Comparison of ENCODE assay signal across 25 mouse cellular contexts in the genomic region with DNA sequence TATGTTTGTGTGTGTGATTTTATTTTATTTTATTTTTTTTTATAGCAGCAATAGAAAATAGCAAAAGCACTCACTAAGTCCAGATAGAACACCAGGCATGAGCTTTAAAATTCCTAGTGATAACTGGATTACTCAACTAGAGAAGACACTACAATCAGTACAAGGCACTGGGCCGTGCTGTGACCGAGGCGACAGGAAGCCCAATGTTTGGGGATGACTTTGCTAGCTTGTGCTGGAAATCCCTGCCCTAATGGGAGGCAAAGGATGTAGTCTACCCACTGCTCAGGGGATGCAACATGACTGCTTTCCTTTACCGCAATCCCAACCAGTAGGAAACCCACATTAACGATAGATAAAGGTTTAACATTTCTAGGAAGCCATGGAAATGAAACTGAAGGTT.
"Had no signal": no experiment of that assay in that cellular context is flagged by ENCODE, and none has a peak within 500 bp of the region (broad histone marks: within the 10 kb centered on the region; RNA-seq: fewer than 3 reads in every experiment).

No protein-coding gene starts in this region.

- DNase-seq: gastrocnemius, postnatal 14 days; gastrocnemius, postnatal 36 days; heart, adult 18-20 months; heart, postnatal 10 days; heart, postnatal 4 days; kidney, adult 18-20 months; kidney, adult 8-10 months; kidney, postnatal 10 days; kidney, postnatal 36 days; liver; liver, embryonic 13.5 days; liver, postnatal 0 days had no signal

- H3K27me3 ChIP-seq: heart, embryonic 12.5 days; hindbrain, embryonic 12.5 days; intestine, embryonic 15.5 days; limb, embryonic 12.5 days; liver, embryonic 13.5 days; liver, embryonic 15.5 days had no signal

- ATAC-seq: hindbrain, embryonic 16.5 days; intestine, embryonic 15.5 days; intestine, postnatal 0 days; liver, postnatal 0 days had no signal

- H3K9ac ChIP-seq: heart, embryonic 12.5 days; hindbrain, embryonic 12.5 days; hindbrain, embryonic 14.5 days; intestine, embryonic 15.5 days; limb, embryonic 12.5 days; liver, embryonic 13.5 days; liver, embryonic 15.5 days; liver, postnatal 0 days had no signal

- H3K36me3 ChIP-seq: heart, embryonic 10.5 days; heart, embryonic 12.5 days; hindbrain, embryonic 12.5 days; intestine, embryonic 15.5 days; limb, embryonic 10.5 days; limb, embryonic 12.5 days; liver, embryonic 15.5 days had no signal

- H3K27ac ChIP-seq: heart, embryonic 10.5 days; hindbrain, embryonic 10.5 days; hindbrain, embryonic 12.5 days; hindbrain, embryonic 14.5 days; intestine, embryonic 15.5 days; layer of hippocampus, adult 2 months; left cerebral cortex, adult 2 months; limb, embryonic 10.5 days; limb, embryonic 12.5 days; liver, embryonic 13.5 days; liver, embryonic 15.5 days had no signal

- H3K4me1 ChIP-seq: limb, embryonic 12.5 days had no signal

- H3K4me3 ChIP-seq: heart, embryonic 10.5 days; heart, embryonic 12.5 days; hindbrain, embryonic 10.5 days; hindbrain, embryonic 12.5 days; intestine, embryonic 15.5 days; layer of hippocampus, adult 2 months; left cerebral cortex, adult 2 months; limb, embryonic 10.5 days; limb, embryonic 12.5 days; liver, embryonic 13.5 days; liver, embryonic 15.5 days had no signal
